Mouse (Mus musculus) kidney, adult 18-20 months (tissue): Measurements from ENCODE around the gene Ndufa6.

Experiments used
- DNase-seq: peaks from one replicate; pipeline ENCODE4 v3.0.0; 2021

Gene Ndufa6

GRCm38 (mm10) chr15:82364561-82364960, 10.4 kb upstream of the Ndufa6 start:
- DNase-seq: peak; percentile 15

GRCm38 (mm10) chr15:82363801-82364200, 9.7 kb upstream of the Ndufa6 start:
- peak; percentile 2 for DNase-seq

- DNase-seq: peak; percentile 36
These were observed 8.1 kb upstream of the Ndufa6 start for GRCm38 (mm10) chr15:82362234-82362633.

- DNase-seq: peak; percentile 57
These were observed 7.4 kb upstream of the Ndufa6 start for GRCm38 (mm10) chr15:82361459-82362018.

- DNase-seq: peak; percentile 70
These were observed 4.5 kb upstream of the Ndufa6 start for GRCm38 (mm10) chr15:82358431-82359260.

- no peak for DNase-seq
These were observed 393 bp downstream of the Ndufa6 start for GRCm38 (mm10) chr15:82353745-82354113.

GRCm38 (mm10) chr15:82353078-82353744, 911 bp downstream of the Ndufa6 start:
- peak; percentile 45 for DNase-seq

GRCm38 (mm10) chr15:82351480-82351879, 2.6 kb downstream of the Ndufa6 start:
- no peak for DNase-seq

GRCm38 (mm10) chr15:82350349-82350748, 3.8 kb downstream of the Ndufa6 start:
- DNase-seq: no peak

GRCm38 (mm10) chr15:82348999-82349341, 5.2 kb downstream of the Ndufa6 start:
- DNase-seq: no peak

- no peak for DNase-seq
These were observed 5.7 kb downstream of the Ndufa6 start for GRCm38 (mm10) chr15:82348258-82348998.

GRCm38 (mm10) chr15:82347852-82348251, 6.3 kb downstream of the Ndufa6 start:
- no peak for DNase-seq

GRCm38 (mm10) chr15:82347303-82347676, 6.8 kb downstream of the Ndufa6 start:
- no peak for DNase-seq

GRCm38 (mm10) chr15:82346580-82347302, 7.4 kb downstream of the Ndufa6 start:
- DNase-seq: no peak

- DNase-seq: peak; percentile 98
These were observed 8.2 kb downstream of the Ndufa6 start for GRCm38 (mm10) chr15:82345820-82346470.

GRCm38 (mm10) chr15:82344971-82345370, 9.2 kb downstream of the Ndufa6 start:
- DNase-seq: no peak

GRCm38 (mm10) chr15:82343368-82344287, 10.5 kb downstream of the Ndufa6 start:
- DNase-seq: peak; percentile 59

- no peak for DNase-seq
These were observed 11.6 kb downstream of the Ndufa6 start for GRCm38 (mm10) chr15:82342543-82342935.

GRCm38 (mm10) chr15:82341675-82342542, 12.2 kb downstream of the Ndufa6 start:
- DNase-seq: no peak

GRCm38 (mm10) chr15:82341036-82341501, 13.1 kb downstream of the Ndufa6 start:
- DNase-seq: peak; percentile 49
